Mouse (Mus musculus): ENCODE results near the gene Vmn1r42. TPM values are rescaled to one million over a fixed set of nuclear protein-coding genes. Genes with fewer than 3 reads are reported as not detected.
"Not testable (repeated sequence)": the region's sequence is repeated elsewhere in the genome, so short reads cannot be mapped to it uniquely, and the experiment has no call there.

Gene Vmn1r42
- not detected in 2 replicates for polyA plus RNA-seq (2015; fragmentation: Nextera tagmentation; extraction: Ambion mirVana)

- H3K27me3 ChIP-seq; H3K4me3 ChIP-seq; H3K9ac ChIP-seq; H3K4me1 ChIP-seq (replicated peaks); H3K9me3 ChIP-seq; ATAC-seq (ENCODE audit: low FRiP score, low read depth); H3K4me2 ChIP-seq; H3K27ac ChIP-seq (replicated peaks); H3K36me3 ChIP-seq: not testable (repeated sequence)
- 88% methylated on average over 3 of the region's 3 CpGs for WGBS
Measured at GRCm38 (mm10) chr6:89876313-89876712, at the start of gene Vmn1r42, which contains the start of gene Vmn1r43. Vmn1r42 (minus strand) TSS chr6:89876413. Vmn1r43 (minus strand) TSS chr6:89876413.

GRCm38 (mm10) chr6:89883812-89884211 lies 7.6 kb upstream of the Vmn1r42 start:
- no peak for ATAC-seq (ENCODE audit: low FRiP score, low read depth)
- Histone ChIP-seq H3K4me2 (no peak overlapping the region), H3K27me3 (no peaks in the 10 kb centered on the region), H3K9me3 (no peaks in the 10 kb centered on the region), H3K4me1 (replicated peaks) (no peaks in the 10 kb centered on the region), H3K27ac (replicated peaks) (no peak overlapping the region), H3K36me3 (no peaks in the 10 kb centered on the region), H3K9ac (no peak overlapping the region), H3K4me3 (no peak overlapping the region)
- WGBS, result 55% methylated on average over 2 of the region's 2 CpGs

GRCm38 (mm10) chr6:89883360-89883759 lies 7.1 kb upstream of the Vmn1r42 start, which contains the start of gene Vmn1r44:
Vmn1r44 (plus strand) TSS chr6:89883660.
- 74% methylated on average over 1 of the region's 1 CpGs for WGBS
- Histone ChIP-seq H3K36me3 (no peaks in the 10 kb centered on the region), H3K4me2 (no peak within 1 kb of the TSS), H3K9me3 (no peaks in the 10 kb centered on the region), H3K4me3 (no peak within 1 kb of the TSS), H3K4me1 (replicated peaks) (no peaks in the 10 kb centered on the region), H3K27ac (replicated peaks) (no peak within 1 kb of the TSS), H3K9ac (no peak within 1 kb of the TSS), H3K27me3 (no peaks in the 10 kb centered on the region)
- no peak for ATAC-seq (ENCODE audit: low FRiP score, low read depth)

- no peak overlapping the region for H3K4me3 ChIP-seq
- no peak overlapping the region for H3K4me2 ChIP-seq
- no peaks in the 10 kb centered on the region for H3K9me3 ChIP-seq
- H3K27me3 ChIP-seq, result no peaks in the 10 kb centered on the region
- H3K36me3 ChIP-seq, result no peaks in the 10 kb centered on the region
- H3K27ac ChIP-seq (replicated peaks), result no peak overlapping the region
- ATAC-seq (ENCODE audit: low FRiP score, low read depth), result no peak
- H3K9ac ChIP-seq, result no peak overlapping the region
- H3K4me1 ChIP-seq (replicated peaks), result no peaks in the 10 kb centered on the region
Measured at GRCm38 (mm10) chr6:89880867-89881266, 4.7 kb upstream of the Vmn1r42 start.

GRCm38 (mm10) chr6:89876963-89877362 lies 750 bp upstream of the Vmn1r42 start:
- no peaks in the 10 kb centered on the region for H3K27me3 ChIP-seq
- H3K4me3 ChIP-seq, result no peak overlapping the region
- no peak overlapping the region for H3K9ac ChIP-seq
- H3K4me1 ChIP-seq (replicated peaks), result no peaks in the 10 kb centered on the region
- H3K36me3 ChIP-seq, result no peaks in the 10 kb centered on the region
- H3K27ac ChIP-seq (replicated peaks), result no peak overlapping the region
- no peaks in the 10 kb centered on the region for H3K9me3 ChIP-seq
- 79% methylated on average over 2 of the region's 2 CpGs for WGBS
- H3K4me2 ChIP-seq, result no peak overlapping the region
- no peak for ATAC-seq (ENCODE audit: low FRiP score, low read depth)

- no peak overlapping the region for H3K4me2 ChIP-seq
- no peaks in the 10 kb centered on the region for H3K36me3 ChIP-seq
- ATAC-seq (ENCODE audit: low FRiP score, low read depth), result no peak
- WGBS, result 86% methylated on average over 2 of the region's 2 CpGs
- H3K9me3 ChIP-seq, result peaks cover 6% of the 10 kb centered on the region; the same call in 1 of the 2 replicates
- no peaks in the 10 kb centered on the region for H3K4me1 ChIP-seq (replicated peaks)
- no peaks in the 10 kb centered on the region for H3K27me3 ChIP-seq
- no peak overlapping the region for H3K9ac ChIP-seq
- no peak overlapping the region for H3K27ac ChIP-seq (replicated peaks)
- H3K4me3 ChIP-seq, result no peak overlapping the region
Measured at GRCm38 (mm10) chr6:89867976-89868375, 8.2 kb downstream of the Vmn1r42 start.

GRCm38 (mm10) chr6:89867276-89867675 lies 8.9 kb downstream of the Vmn1r42 start:
- WGBS, result 95% methylated on average over 2 of the region's 2 CpGs
- Histone ChIP-seq H3K4me1 (replicated peaks) (no peaks in the 10 kb centered on the region), H3K27ac (replicated peaks) (no peak overlapping the region), H3K9me3 (peaks cover 6% of the 10 kb centered on the region; the same call in 1 of the 2 replicates), H3K4me2 (no peak overlapping the region), H3K36me3 (no peaks in the 10 kb centered on the region), H3K27me3 (no peaks in the 10 kb centered on the region), H3K4me3 (no peak overlapping the region), H3K9ac (no peak overlapping the region)
- ATAC-seq (ENCODE audit: low FRiP score, low read depth), result no peak

- Histone ChIP-seq H3K4me2 (no peak overlapping the region), H3K27me3 (no peaks in the 10 kb centered on the region), H3K4me1 (replicated peaks) (no peaks in the 10 kb centered on the region), H3K27ac (replicated peaks) (no peak overlapping the region), H3K36me3 (no peaks in the 10 kb centered on the region), H3K9ac (no peak overlapping the region), H3K9me3 (peaks cover 8% of the 10 kb centered on the region; the same call in 1 of the 2 replicates), H3K4me3 (no peak overlapping the region)
- ATAC-seq (ENCODE audit: low FRiP score, low read depth), result no peak
- 81% methylated on average over 4 of the region's 4 CpGs for WGBS
Measured at GRCm38 (mm10) chr6:89863792-89864191, 12.4 kb downstream of the Vmn1r42 start.

- Histone ChIP-seq H3K4me1 (replicated peaks) (no peaks in the 10 kb centered on the region), H3K9me3 (0 out of 2 replicates have a peak, but pooled peaks cover 2% of the 10 kb centered on the region), H3K27me3 (no peaks in the 10 kb centered on the region), H3K4me3 (no peak overlapping the region), H3K36me3 (no peaks in the 10 kb centered on the region), H3K9ac (no peak overlapping the region), H3K4me2 (no peak overlapping the region), H3K27ac (replicated peaks) (no peak overlapping the region)
- 96% methylated on average over 2 of the region's 2 CpGs for WGBS
- no peak for ATAC-seq (ENCODE audit: low FRiP score, low read depth)
Measured at GRCm38 (mm10) chr6:89859839-89860238, 16.4 kb downstream of the Vmn1r42 start.

- H3K27ac ChIP-seq (replicated peaks), result no peak overlapping the region
- WGBS, result 78% methylated on average over 3 of the region's 3 CpGs
- H3K4me3 ChIP-seq, result no peak overlapping the region
- H3K36me3 ChIP-seq, result no peaks in the 10 kb centered on the region
- H3K9ac ChIP-seq, result no peak overlapping the region
- H3K4me2 ChIP-seq, result no peak overlapping the region
- H3K9me3 ChIP-seq, result 0 out of 2 replicates have a peak, but pooled peaks cover 2% of the 10 kb centered on the region
- H3K27me3 ChIP-seq, result no peaks in the 10 kb centered on the region
- ATAC-seq (ENCODE audit: low FRiP score, low read depth), result no peak
- H3K4me1 ChIP-seq (replicated peaks), result no peaks in the 10 kb centered on the region
Measured at GRCm38 (mm10) chr6:89857552-89857951, 18.7 kb downstream of the Vmn1r42 start.

Other genes starting within 250 kb of the Vmn1r42 start
- gene Txnrd3, start 232.4 kb downstream of the Vmn1r42 start, polyA plus RNA-seq (2015; fragmentation: Nextera tagmentation; extraction: Ambion mirVana), result 14.9 and 16.5 TPM in 2 replicates
- not detected in 2 replicates for gene Vmn1r40, start 168.9 kb downstream of the Vmn1r42 start, polyA plus RNA-seq (2015; fragmentation: Nextera tagmentation; extraction: Ambion mirVana)
- not detected in 2 replicates for gene Vmn1r41, start 135.6 kb downstream of the Vmn1r42 start, polyA plus RNA-seq (2015; fragmentation: Nextera tagmentation; extraction: Ambion mirVana)
- not detected in 2 replicates for gene Vmn1r43, start within 50 bp of the Vmn1r42 start, polyA plus RNA-seq (2015; fragmentation: Nextera tagmentation; extraction: Ambion mirVana)
- gene Vmn1r44, start 7.2 kb upstream of the Vmn1r42 start, polyA plus RNA-seq (2015; fragmentation: Nextera tagmentation; extraction: Ambion mirVana), result not detected in 2 replicates
- not detected in 2 replicates for gene Vmn1r45, start 64.2 kb upstream of the Vmn1r42 start, polyA plus RNA-seq (2015; fragmentation: Nextera tagmentation; extraction: Ambion mirVana)
- not detected in 2 replicates for gene Vmn1r46, start 92.9 kb upstream of the Vmn1r42 start, polyA plus RNA-seq (2015; fragmentation: Nextera tagmentation; extraction: Ambion mirVana)
- gene Vmn1r47, start 139.7 kb upstream of the Vmn1r42 start, polyA plus RNA-seq (2015; fragmentation: Nextera tagmentation; extraction: Ambion mirVana), result not detected in 2 replicates
- gene Vmn1r48, start 160.4 kb upstream of the Vmn1r42 start, polyA plus RNA-seq (2015; fragmentation: Nextera tagmentation; extraction: Ambion mirVana), result not detected in 2 replicates
- gene Vmn1r49, start 202.1 kb upstream of the Vmn1r42 start, polyA plus RNA-seq (2015; fragmentation: Nextera tagmentation; extraction: Ambion mirVana), result not detected in 2 replicates
- gene Vmn1r50, start 225.0 kb upstream of the Vmn1r42 start, polyA plus RNA-seq (2015; fragmentation: Nextera tagmentation; extraction: Ambion mirVana), result not detected in 2 replicates
- gene Vmn1r51, start 246.2 kb upstream of the Vmn1r42 start, polyA plus RNA-seq (2015; fragmentation: Nextera tagmentation; extraction: Ambion mirVana), result 0.05 TPM in 2 replicates